Mouse (Mus musculus): ENCODE measurements around the gene Foxn3. TPM values are rescaled to one million over a fixed set of nuclear protein-coding genes. Genes with fewer than 3 reads are reported as not detected.
A peak's percentile ranks its signal among the peaks of the same experiment; 100 is the strongest.

The Foxn3 gene
- polyA plus RNA-seq, 1 experiment from 2014 or later: 81.4 TPM

DNA sequence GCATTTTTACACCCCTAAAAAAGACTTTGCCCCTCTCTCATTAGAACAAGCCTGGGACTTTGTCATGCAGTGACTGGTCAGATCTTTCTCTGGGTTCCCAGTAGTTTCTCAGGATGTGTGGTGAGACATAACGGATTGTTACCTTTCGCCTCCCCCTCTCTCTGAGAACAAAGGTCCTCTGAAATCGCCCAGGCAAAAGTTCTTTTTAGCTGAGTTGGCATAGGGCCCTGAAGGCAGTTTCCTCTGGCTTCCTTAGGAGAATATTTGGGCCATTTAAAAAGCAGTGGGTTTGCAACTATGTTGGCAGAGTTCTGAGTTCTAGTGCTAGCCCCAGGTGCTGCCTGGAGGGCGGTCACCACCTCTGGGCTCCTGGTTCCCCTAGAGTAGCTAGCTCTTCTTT, 4.9 kb downstream of the Foxn3 start:
- WGBS: 90% methylated on average over 4 of the region's 4 CpGs
- no peaks in the 10 kb centered on the region for H3K36me3 ChIP-seq (ENCODE audit: control insufficient read depth, insufficient read depth, low read length)
- no peak overlapping the region for H3K9ac ChIP-seq (replicated peaks; ENCODE audit: low read length)
- no peak for DNase-seq
- no peaks in the 10 kb centered on the region for H3K9me3 ChIP-seq (ENCODE audit: control insufficient read depth, low read length)
- H3K4me2 ChIP-seq (ENCODE audit: low read length): no peak overlapping the region
- no peak overlapping the region for H3K27ac ChIP-seq (replicated peaks; ENCODE audit: low read depth, low read length)
- ATAC-seq (ENCODE audit: low FRiP score, low TSS enrichment): no peak
- no peak overlapping the region for H3K4me3 ChIP-seq (replicated peaks; ENCODE audit: low read depth, low read length)
- H3K4me1 ChIP-seq (ENCODE audit: control insufficient read depth, insufficient read depth, low read length): peaks cover 12% of the 10 kb centered on the region
- H3K27me3 ChIP-seq (ENCODE audit: control insufficient read depth, insufficient read depth, low read length): no peaks in the 10 kb centered on the region

DNA sequence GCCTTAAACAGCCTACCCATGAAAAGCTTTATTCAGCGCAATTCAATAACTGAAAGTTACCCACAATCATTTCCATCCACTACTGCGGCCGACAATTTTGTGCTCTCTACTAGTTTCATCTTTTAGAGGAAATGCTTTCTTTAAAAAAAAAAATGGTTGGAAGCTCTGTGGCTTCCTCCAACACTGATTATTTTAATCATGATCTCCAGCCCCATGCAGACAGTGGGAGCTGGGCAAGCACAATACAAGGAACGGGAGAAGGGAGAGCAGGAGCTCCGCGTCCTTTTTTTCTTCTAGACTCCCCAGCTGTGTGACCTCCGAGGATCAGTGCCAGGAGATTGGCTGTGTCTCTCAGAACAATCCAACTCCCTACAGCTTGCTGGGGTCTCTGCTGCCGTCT, 5.9 kb downstream of the Foxn3 start:
- H3K27ac ChIP-seq (replicated peaks; ENCODE audit: low read depth, low read length): no peak overlapping the region
- WGBS: 69% methylated on average over 8 of the region's 8 CpGs
- H3K9me3 ChIP-seq (ENCODE audit: control insufficient read depth, low read length): no peaks in the 10 kb centered on the region
- H3K4me1 ChIP-seq (ENCODE audit: control insufficient read depth, insufficient read depth, low read length): peaks cover 12% of the 10 kb centered on the region
- DNase-seq: no peak
- H3K4me2 ChIP-seq (ENCODE audit: low read length): no peak overlapping the region
- no peak overlapping the region for H3K9ac ChIP-seq (replicated peaks; ENCODE audit: low read length)
- H3K27me3 ChIP-seq (ENCODE audit: control insufficient read depth, insufficient read depth, low read length): no peaks in the 10 kb centered on the region
- no peaks in the 10 kb centered on the region for H3K36me3 ChIP-seq (ENCODE audit: control insufficient read depth, insufficient read depth, low read length)
- no peak for ATAC-seq (ENCODE audit: low FRiP score, low TSS enrichment)
- no peak overlapping the region for H3K4me3 ChIP-seq (replicated peaks; ENCODE audit: low read depth, low read length)

DNA sequence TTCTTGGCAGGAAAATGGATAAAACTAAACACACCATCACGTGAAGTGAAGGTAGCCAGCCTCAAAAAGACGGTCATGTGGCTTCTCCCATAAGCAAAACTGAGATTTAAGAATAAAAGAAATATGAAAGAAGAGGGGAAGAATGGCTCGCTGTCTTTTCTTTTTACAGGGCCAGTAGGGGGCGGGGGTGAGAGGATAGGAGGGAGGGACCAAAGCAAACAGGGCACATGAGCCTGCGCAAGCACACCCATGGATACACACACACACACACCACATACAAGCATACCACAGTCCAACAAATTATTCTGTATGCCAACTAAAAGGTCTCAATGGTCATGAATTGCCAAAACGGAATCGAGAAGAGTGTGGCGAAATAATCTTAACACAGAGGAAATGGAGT, 12.8 kb downstream of the Foxn3 start:
- 64% methylated on average over 8 of the region's 8 CpGs for WGBS

DNA sequence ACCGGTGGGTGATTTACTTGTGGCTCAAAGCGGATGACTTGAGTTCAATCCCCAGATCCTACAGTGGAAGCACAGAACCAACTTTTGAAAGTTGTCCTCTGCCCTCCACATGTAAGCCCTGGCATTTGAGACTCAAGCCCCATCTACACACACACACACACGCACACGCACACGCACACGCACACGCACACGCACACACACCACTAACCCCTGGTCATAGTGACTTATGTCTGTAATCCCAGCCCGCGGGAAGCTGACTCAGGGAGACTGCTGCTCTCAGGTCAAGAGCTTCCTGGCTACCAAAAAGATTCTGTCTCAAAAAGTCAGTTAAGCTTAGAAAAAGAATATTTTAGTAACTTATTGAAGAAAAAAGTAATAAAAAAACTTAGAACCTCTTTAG, 13.6 kb downstream of the Foxn3 start:
- Histone ChIP-seq H3K9ac (replicated peaks; ENCODE audit: low read length) (no peak overlapping the region), H3K27ac (replicated peaks; ENCODE audit: low read depth, low read length) (no peak overlapping the region), H3K4me1 (ENCODE audit: control insufficient read depth, insufficient read depth, low read length) (no peaks in the 10 kb centered on the region), H3K27me3 (ENCODE audit: control insufficient read depth, insufficient read depth, low read length) (no peaks in the 10 kb centered on the region), H3K4me2 (ENCODE audit: low read length) (no peak overlapping the region), H3K9me3 (ENCODE audit: control insufficient read depth, low read length) (no peaks in the 10 kb centered on the region), H3K4me3 (replicated peaks; ENCODE audit: low read depth, low read length) (no peak overlapping the region), H3K36me3 (ENCODE audit: control insufficient read depth, insufficient read depth, low read length) (no peaks in the 10 kb centered on the region)
- no peak for ATAC-seq (ENCODE audit: low FRiP score, low TSS enrichment)
- WGBS: 97% methylated on average over 10 of the region's 10 CpGs
- DNase-seq: no peak

More for the DNA sequence above, 12.8 kb downstream of the Foxn3 start:
- Histone ChIP-seq H3K9me3 (ENCODE audit: control insufficient read depth, low read length) (no peaks in the 10 kb centered on the region), H3K36me3 (ENCODE audit: control insufficient read depth, insufficient read depth, low read length) (no peaks in the 10 kb centered on the region), H3K27ac (replicated peaks; ENCODE audit: low read depth, low read length) (no peak overlapping the region), H3K27me3 (ENCODE audit: control insufficient read depth, insufficient read depth, low read length) (no peaks in the 10 kb centered on the region), H3K4me2 (ENCODE audit: low read length) (no peak overlapping the region), H3K4me3 (replicated peaks; ENCODE audit: low read depth, low read length) (no peak overlapping the region), H3K9ac (replicated peaks; ENCODE audit: low read length) (no peak overlapping the region), H3K4me1 (ENCODE audit: control insufficient read depth, insufficient read depth, low read length) (no peaks in the 10 kb centered on the region)
- peak; percentile 13 for DNase-seq
- ATAC-seq (ENCODE audit: low FRiP score, low TSS enrichment): no peak

DNA sequence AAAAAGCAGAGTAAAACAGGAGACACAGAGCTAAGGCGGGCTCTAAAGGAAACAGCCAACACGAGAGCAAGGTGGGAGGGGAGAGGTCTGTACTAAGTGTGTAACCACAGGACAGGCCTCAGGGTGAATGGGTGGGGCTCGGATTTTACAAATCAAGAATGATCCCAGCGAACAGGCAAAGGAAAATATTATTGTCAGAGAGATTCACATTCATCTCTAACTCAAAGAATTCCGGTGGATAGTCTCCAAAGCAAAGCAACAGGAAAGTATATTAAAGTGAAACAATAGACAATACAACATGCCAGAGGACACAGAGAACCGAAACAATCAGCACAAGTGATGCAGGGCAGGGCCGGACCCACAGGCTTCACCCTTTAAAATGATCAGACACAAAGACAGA, 15.0 kb downstream of the Foxn3 start:
- Histone ChIP-seq H3K4me2 (ENCODE audit: low read length) (no peak overlapping the region), H3K27ac (replicated peaks; ENCODE audit: low read depth, low read length) (no peak overlapping the region), H3K9ac (replicated peaks; ENCODE audit: low read length) (no peak overlapping the region), H3K27me3 (ENCODE audit: control insufficient read depth, insufficient read depth, low read length) (no peaks in the 10 kb centered on the region), H3K4me1 (ENCODE audit: control insufficient read depth, insufficient read depth, low read length) (no peaks in the 10 kb centered on the region), H3K36me3 (ENCODE audit: control insufficient read depth, insufficient read depth, low read length) (no peaks in the 10 kb centered on the region), H3K4me3 (replicated peaks; ENCODE audit: low read depth, low read length) (no peak overlapping the region), H3K9me3 (ENCODE audit: control insufficient read depth, low read length) (no peaks in the 10 kb centered on the region)
- no peak for ATAC-seq (ENCODE audit: low FRiP score, low TSS enrichment)
- 86% methylated on average over 7 of the region's 7 CpGs for WGBS
- no peak for DNase-seq

DNA sequence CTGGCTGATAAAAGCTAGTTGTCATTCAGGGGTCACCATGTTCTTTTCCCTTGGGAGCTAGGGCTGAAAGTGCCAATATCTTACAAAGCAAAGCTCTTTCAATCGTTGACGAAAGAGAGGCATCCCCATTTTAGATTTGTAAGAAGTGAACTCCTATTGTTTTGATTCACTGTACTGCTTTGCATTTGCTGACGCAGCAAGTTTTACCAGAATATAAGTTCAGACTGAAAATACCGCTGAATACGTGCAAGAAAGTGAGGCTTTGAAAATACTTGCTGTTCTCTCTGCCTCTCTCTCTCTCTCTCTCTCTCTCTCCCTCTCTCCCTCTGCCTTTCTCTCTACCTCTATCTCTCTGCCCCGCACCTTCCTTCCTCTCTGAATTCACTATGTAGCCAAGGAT, 16.1 kb downstream of the Foxn3 start:
- no peak overlapping the region for H3K9ac ChIP-seq (replicated peaks; ENCODE audit: low read length)
- DNase-seq: no peak
- H3K4me2 ChIP-seq (ENCODE audit: low read length): no peak overlapping the region
- H3K27ac ChIP-seq (replicated peaks; ENCODE audit: low read depth, low read length): no peak overlapping the region
- H3K27me3 ChIP-seq (ENCODE audit: control insufficient read depth, insufficient read depth, low read length): no peaks in the 10 kb centered on the region
- no peaks in the 10 kb centered on the region for H3K4me1 ChIP-seq (ENCODE audit: control insufficient read depth, insufficient read depth, low read length)
- no peaks in the 10 kb centered on the region for H3K9me3 ChIP-seq (ENCODE audit: control insufficient read depth, low read length)
- no peaks in the 10 kb centered on the region for H3K36me3 ChIP-seq (ENCODE audit: control insufficient read depth, insufficient read depth, low read length)
- WGBS: 92% methylated on average over 6 of the region's 6 CpGs
- ATAC-seq (ENCODE audit: low FRiP score, low TSS enrichment): no peak
- H3K4me3 ChIP-seq (replicated peaks; ENCODE audit: low read depth, low read length): no peak overlapping the region

DNA sequence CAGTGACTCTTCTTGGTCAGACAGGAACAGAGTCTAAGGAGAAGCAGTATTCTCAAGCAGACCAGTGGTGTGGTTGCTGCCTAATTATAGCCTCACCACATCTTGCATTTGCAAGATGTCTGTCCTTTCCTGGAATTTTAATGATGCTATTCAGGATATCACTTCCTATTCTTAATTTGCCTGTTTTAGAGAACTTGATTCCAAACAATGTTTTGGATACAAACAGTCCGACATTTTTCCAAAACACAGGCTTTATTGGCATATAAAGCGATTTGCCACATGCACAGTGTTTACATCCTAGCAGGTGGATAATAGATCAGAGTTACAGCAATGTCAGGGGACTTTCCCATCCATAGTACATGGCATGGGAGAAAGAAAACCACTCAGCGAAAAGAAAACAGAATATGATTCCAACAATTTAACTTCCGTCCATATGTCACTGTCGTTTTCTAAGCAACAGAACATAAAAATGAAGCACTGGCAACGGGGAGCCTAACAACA, 18.1 kb downstream of the Foxn3 start:
- H3K9me3 ChIP-seq (ENCODE audit: control insufficient read depth, low read length): no peaks in the 10 kb centered on the region
- H3K27ac ChIP-seq (replicated peaks; ENCODE audit: low read depth, low read length): no peak overlapping the region
- no peaks in the 10 kb centered on the region for H3K27me3 ChIP-seq (ENCODE audit: control insufficient read depth, insufficient read depth, low read length)
- WGBS: 78% methylated on average over 6 of the region's 6 CpGs
- no peaks in the 10 kb centered on the region for H3K36me3 ChIP-seq (ENCODE audit: control insufficient read depth, insufficient read depth, low read length)
- DNase-seq (no peak), ATAC-seq (ENCODE audit: low FRiP score, low TSS enrichment) (no peak)
- no peak overlapping the region for H3K9ac ChIP-seq (replicated peaks; ENCODE audit: low read length)
- H3K4me2 ChIP-seq (ENCODE audit: low read length): no peak overlapping the region
- H3K4me3 ChIP-seq (replicated peaks; ENCODE audit: low read depth, low read length): no peak overlapping the region
- H3K4me1 ChIP-seq (ENCODE audit: control insufficient read depth, insufficient read depth, low read length): no peaks in the 10 kb centered on the region

DNA sequence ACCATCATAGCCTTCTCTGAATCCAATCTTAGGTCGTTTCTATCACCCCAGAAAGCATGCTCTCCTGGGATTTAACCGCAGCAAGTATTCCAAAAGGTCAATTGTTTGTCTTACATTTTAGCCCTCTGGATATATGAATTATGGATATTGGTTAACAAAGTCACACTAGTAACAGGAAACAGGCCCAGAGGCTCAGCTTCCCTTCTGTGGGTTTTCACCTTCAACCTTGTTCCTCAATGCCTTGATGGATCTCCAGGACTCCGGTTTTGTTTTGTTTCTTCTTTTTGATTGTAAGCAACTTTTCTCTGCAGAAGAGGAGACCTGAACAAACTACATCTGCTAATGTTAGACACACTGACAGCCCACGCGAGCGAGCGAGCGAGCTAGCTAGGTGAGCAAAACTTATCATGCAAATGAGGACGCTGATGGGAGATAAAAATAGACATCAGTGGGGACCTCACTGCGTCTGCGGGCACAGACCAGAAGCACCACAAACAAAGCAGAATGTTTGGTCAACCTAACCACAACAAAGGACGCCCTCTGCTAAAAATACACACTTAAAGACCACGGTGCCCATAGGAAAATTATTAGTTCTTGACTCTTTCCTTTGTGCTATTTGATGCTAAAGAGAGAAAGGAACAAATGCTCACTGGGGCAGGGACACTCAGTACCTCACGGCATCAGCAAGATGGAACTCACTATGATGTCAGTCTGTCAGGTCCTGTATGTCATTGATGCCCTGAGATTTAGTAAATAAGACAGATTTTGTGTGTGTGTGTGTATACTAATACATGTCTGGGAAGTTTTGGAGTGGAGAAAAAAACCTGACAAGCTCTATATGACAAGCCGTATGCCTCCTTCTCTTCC, 18.9 kb downstream of the Foxn3 start:
- Histone ChIP-seq H3K4me3 (replicated peaks; ENCODE audit: low read depth, low read length) (no peak overlapping the region), H3K9me3 (ENCODE audit: control insufficient read depth, low read length) (no peaks in the 10 kb centered on the region), H3K4me1 (ENCODE audit: control insufficient read depth, insufficient read depth, low read length) (no peaks in the 10 kb centered on the region), H3K4me2 (ENCODE audit: low read length) (no peak overlapping the region), H3K9ac (replicated peaks; ENCODE audit: low read length) (no peak overlapping the region), H3K36me3 (ENCODE audit: control insufficient read depth, insufficient read depth, low read length) (no peaks in the 10 kb centered on the region), H3K27ac (replicated peaks; ENCODE audit: low read depth, low read length) (no peak overlapping the region), H3K27me3 (ENCODE audit: control insufficient read depth, insufficient read depth, low read length) (no peaks in the 10 kb centered on the region)
- WGBS: 89% methylated on average over 15 of the region's 15 CpGs
- DNase-seq: no peak
- no peak for ATAC-seq (ENCODE audit: low FRiP score, low TSS enrichment)

All from midbrain, embryonic 14.5 days (tissue).